Mouse (Mus musculus) fat pad, adult 2 months (tissue): ENCODE data around the gene Gm20737.
"Not testable (repeated sequence)": the region's sequence is repeated elsewhere in the genome, so short reads cannot be mapped to it uniquely, and the experiment has no call there.

Experiments used
- DNase-seq: peaks from one replicate; pipeline ENCODE4 v3.0.0-alpha.2; 2011; ENCODE audit warnings: low read depth, low spot score; ENCODE audit errors: extremely low read depth

The Gm20737 gene

DNA sequence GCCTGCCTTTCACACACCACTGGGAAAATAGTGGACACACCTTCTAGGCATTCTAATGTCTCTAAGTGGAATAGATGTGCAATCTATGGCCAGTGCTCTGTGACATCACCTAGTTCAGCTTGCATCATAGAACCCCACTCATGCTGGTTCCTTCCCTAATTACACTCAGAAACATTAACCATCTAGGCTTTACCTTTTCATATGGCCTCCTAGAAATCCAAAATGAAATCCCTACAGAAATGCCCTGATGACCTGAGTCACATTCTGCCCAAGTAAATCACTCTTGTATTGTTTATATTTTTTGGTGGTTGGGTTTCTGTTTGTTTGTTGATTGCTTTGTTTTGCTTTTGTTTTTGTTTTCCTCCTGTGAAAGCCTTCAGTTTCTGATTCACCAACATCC lies at the start of gene Gm20737:
Gm20737 (minus strand) TSS at position 101 of the 400 bp plus-strand sequence.
- DNase-seq: not testable (repeated sequence)

DNA sequence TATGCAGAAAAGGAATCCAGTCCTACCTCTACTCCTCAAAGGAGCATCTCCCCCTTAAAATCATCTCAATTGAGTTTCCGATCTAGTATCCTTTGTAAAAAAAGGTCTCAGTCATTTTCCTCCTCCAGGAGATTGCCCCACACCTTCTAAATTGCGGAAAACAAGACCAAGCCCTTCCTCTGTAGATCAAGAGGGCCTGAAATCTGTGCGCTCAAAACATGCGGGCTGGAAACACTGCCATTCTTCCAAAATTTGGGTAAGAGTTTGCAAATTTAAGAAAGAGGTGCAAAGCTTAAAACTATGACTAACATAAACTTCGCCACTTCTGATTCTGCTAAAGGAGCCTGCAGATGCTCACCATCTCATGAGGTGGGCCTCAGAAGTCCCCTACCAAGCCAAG lies 17.3 kb upstream of the Gm20737 start, which contains the start of gene Gm21775:
Gm21775 (plus strand) TSS at position 301 of the 400 bp plus-strand sequence.
- not testable (repeated sequence) for DNase-seq
